Mouse (Mus musculus) forebrain, postnatal 0 days (tissue): ENCODE measurements around the gene Tmem62. TPM values are rescaled to one million over a fixed set of nuclear protein-coding genes. Genes with fewer than 3 reads are reported as not detected.

Experiments
- ATAC-seq: fragments of 200-750 bp; cut with Nextera tagmentation; 2 replicates; pipeline ENCODE4 v1.8.0; 2017; ENCODE audit warnings: mild to moderate bottlenecking, moderate library complexity
- DNase-seq: peaks from one replicate; pipeline ENCODE4 v3.0.0-alpha.2; 2015
- H3K27ac ChIP-seq: fragments of 300-500 bp; sonication (generic); 2 replicates; pipeline ENCODE4 v1.5.1; 2014; ENCODE audit warnings: low read depth, mild to moderate bottlenecking, antibody characterized with exemption, low read length, moderate library complexity, mixed read lengths
- H3K27me3 ChIP-seq: fragments of 300-500 bp; sonication (generic); 2 replicates; pipeline ENCODE4 v1.6.1; 2014; ENCODE audit warnings: mild to moderate bottlenecking, low read length, mixed read lengths; ENCODE audit not compliant: insufficient read depth
- H3K36me3 ChIP-seq: fragments of 300-500 bp; sonication (generic); 2 replicates; pipeline ENCODE4 v1.6.1; 2014; ENCODE audit warnings: mild to moderate bottlenecking, moderate library complexity; ENCODE audit not compliant: insufficient read depth
- H3K4me1 ChIP-seq: fragments of 300-500 bp; sonication (generic); 2 replicates; pipeline ENCODE4 v1.6.1; 2014; ENCODE audit warnings: antibody characterized with exemption; ENCODE audit not compliant: insufficient read depth
- H3K4me2 ChIP-seq: fragments of 300-500 bp; sonication (generic); 2 replicates; pipeline ENCODE4 v1.6.1; 2014; ENCODE audit warnings: low read depth, mild to moderate bottlenecking, moderate library complexity
- H3K4me3 ChIP-seq: fragments of 300-500 bp; sonication (generic); 2 replicates; pipeline ENCODE4 v1.5.1; 2014; ENCODE audit warnings: low read depth, low read length, mixed read lengths
- H3K9ac ChIP-seq: fragments of 300-500 bp; sonication (generic); 2 replicates; pipeline ENCODE4 v1.6.1; 2014; ENCODE audit warnings: mild to moderate bottlenecking
- H3K9me3 ChIP-seq: fragments of 300-500 bp; sonication (generic); 2 replicates; pipeline ENCODE4 v1.6.1; 2016; ENCODE audit warnings: low read length
- CTCF ChIP-seq: sonication (generic); IDR thresholded peaks from 2 replicates; pipeline ENCODE4 v1.5.1; 2016; ENCODE audit warnings: antibody characterized with exemption, control low read depth, low read depth
- WGBS: fragments of 180-500 bp; shearing (Covaris S2); extraction: QIAGEN DNeasy Blood & Tissue Kit; methylation state at CpG from one replicate; pipeline ENCODE4 v1.1.7; 2014; 5-methylcytosine and 5-hydroxymethylcytosine counted together
- polyA plus RNA-seq: library from polyadenylated mRNA; unstranded; fragments of >200 nt; fragmentation: Nextera tagmentation; extraction: Ambion mirVana; gene quantifications from 2 replicates; pipeline ENCODE4 v1.2.1, GENCODE M21; 2015
- total RNA-seq: library from RNA; depleted of rRNA; stranded (reverse); fragments of >200 nt; gene quantifications from 2 replicates; pipeline ENCODE4 v1.2.3, GENCODE M21; 2014

The Tmem62 gene
- total and polyA plus RNA-seq, 2 experiments from 2014 or later, result 11.6 to 16.3 TPM

- H3K4me1 ChIP-seq, result peaks cover 9% of the 10 kb centered on the region; the same call in 1 of the 2 replicates
- 13% methylated on average over 5 of the region's 5 CpGs for WGBS
- no peak for TF ChIP-seq CTCF
- H3K27me3 ChIP-seq, result no peaks in the 10 kb centered on the region
- no peaks in the 10 kb centered on the region for H3K9me3 ChIP-seq
- H3K36me3 ChIP-seq, result no peaks in the 10 kb centered on the region
- ATAC-seq (no peak), DNase-seq (no peak)
- H3K4me2 ChIP-seq, result no peak overlapping the region
- no peak overlapping the region for H3K9ac ChIP-seq
- H3K4me3 ChIP-seq, result no peak overlapping the region
- H3K27ac ChIP-seq, result no peak overlapping the region
These were observed 3.9 kb upstream of the Tmem62 start for GRCm38 (mm10) chr2:120972964-120973363.

GRCm38 (mm10) chr2:120976308-120976707 lies 509 bp upstream of the Tmem62 start:
- H3K9me3 ChIP-seq, result no peaks in the 10 kb centered on the region
- peak overlapping the region; percentile 68; the same call in 1 of the 2 replicates for H3K4me3 ChIP-seq
- H3K36me3 ChIP-seq, result 0 out of 2 replicates have a peak, but pooled peaks cover 9% of the 10 kb centered on the region
- no peak overlapping the region for H3K27ac ChIP-seq
- peak overlapping the region; percentile 63 for H3K4me2 ChIP-seq
- TF ChIP-seq CTCF, result peak; percentile 41
- H3K4me1 ChIP-seq, result 0 out of 2 replicates have a peak, but pooled peaks cover 2% of the 10 kb centered on the region
- 55% methylated on average over 4 of the region's 4 CpGs for WGBS
- DNase-seq, result peak; percentile 30
- H3K27me3 ChIP-seq, result no peaks in the 10 kb centered on the region
- ATAC-seq, result no peak
- H3K9ac ChIP-seq, result no peak overlapping the region

- ATAC-seq (no peak), DNase-seq (no peak)
- peak overlapping the region; percentile 63 for H3K4me2 ChIP-seq
- 79% methylated on average over 8 of the region's 8 CpGs for WGBS
- H3K4me3 ChIP-seq, result peak overlapping the region; percentile 68
- 0 out of 2 replicates have a peak, but pooled peaks cover 2% of the 10 kb centered on the region for H3K4me1 ChIP-seq
- no peaks in the 10 kb centered on the region for H3K27me3 ChIP-seq
- H3K27ac ChIP-seq, result peak overlapping the region; percentile 62
- TF ChIP-seq CTCF, result no peak
- 0 out of 2 replicates have a peak, but pooled peaks cover 13% of the 10 kb centered on the region for H3K36me3 ChIP-seq
- peak overlapping the region; percentile 82 for H3K9ac ChIP-seq
- no peaks in the 10 kb centered on the region for H3K9me3 ChIP-seq
These were observed 1.3 kb downstream of the Tmem62 start for GRCm38 (mm10) chr2:120977926-120978692.

GRCm38 (mm10) chr2:120978693-120979037 lies 1.8 kb downstream of the Tmem62 start:
- peak; percentile 15 for DNase-seq
- Histone ChIP-seq H3K9ac (no peak overlapping the region), H3K27ac (no peak overlapping the region), H3K4me2 (no peak overlapping the region), H3K27me3 (no peaks in the 10 kb centered on the region), H3K9me3 (no peaks in the 10 kb centered on the region), H3K4me1 (0 out of 2 replicates have a peak, but pooled peaks cover 2% of the 10 kb centered on the region), H3K36me3 (0 out of 2 replicates have a peak, but pooled peaks cover 13% of the 10 kb centered on the region), H3K4me3 (no peak overlapping the region)
- WGBS, result 37% methylated on average over 2 of the region's 2 CpGs
- ATAC-seq, result no peak
- peak; percentile 41 for TF ChIP-seq CTCF

- H3K4me1 ChIP-seq, result 0 out of 2 replicates have a peak, but pooled peaks cover 2% of the 10 kb centered on the region
- WGBS, result 83% methylated on average over 1 of the region's 1 CpGs
- no peak overlapping the region for H3K9ac ChIP-seq
- no peak for TF ChIP-seq CTCF
- H3K4me2 ChIP-seq, result no peak overlapping the region
- no peaks in the 10 kb centered on the region for H3K9me3 ChIP-seq
- H3K27me3 ChIP-seq, result no peaks in the 10 kb centered on the region
- H3K4me3 ChIP-seq, result no peak overlapping the region
- ATAC-seq (no peak), DNase-seq (no peak)
- 0 out of 2 replicates have a peak, but pooled peaks cover 13% of the 10 kb centered on the region for H3K36me3 ChIP-seq
- H3K27ac ChIP-seq, result no peak overlapping the region
These were observed 3.0 kb downstream of the Tmem62 start for GRCm38 (mm10) chr2:120979819-120980218.

GRCm38 (mm10) chr2:120980861-120981260 lies 4.0 kb downstream of the Tmem62 start:
- no peak for TF ChIP-seq CTCF
- no peak for ATAC-seq
- 77% methylated on average over 2 of the region's 2 CpGs for WGBS

GRCm38 (mm10) chr2:120983611-120984010 lies 6.8 kb downstream of the Tmem62 start:
- Histone ChIP-seq H3K36me3 (0 out of 2 replicates have a peak, but pooled peaks cover 21% of the 10 kb centered on the region), H3K4me3 (no peak overlapping the region), H3K9ac (no peak overlapping the region), H3K4me1 (no peaks in the 10 kb centered on the region), H3K4me2 (no peak overlapping the region), H3K27ac (no peak overlapping the region), H3K9me3 (no peaks in the 10 kb centered on the region), H3K27me3 (no peaks in the 10 kb centered on the region)
- ATAC-seq (no peak), DNase-seq (no peak)
- WGBS, result 5% methylated on average over 2 of the region's 2 CpGs
- no peak for TF ChIP-seq CTCF

More at GRCm38 (mm10) chr2:120980861-120981260, 4.0 kb downstream of the Tmem62 start:
- H3K4me3 ChIP-seq, result no peak overlapping the region
- H3K27ac ChIP-seq, result no peak overlapping the region
- H3K9me3 ChIP-seq, result no peaks in the 10 kb centered on the region
- 0 out of 2 replicates have a peak, but pooled peaks cover 2% of the 10 kb centered on the region for H3K4me1 ChIP-seq
- H3K27me3 ChIP-seq, result no peaks in the 10 kb centered on the region
- H3K4me2 ChIP-seq, result no peak overlapping the region
- no peak overlapping the region for H3K9ac ChIP-seq
- 0 out of 2 replicates have a peak, but pooled peaks cover 13% of the 10 kb centered on the region for H3K36me3 ChIP-seq
- no peak for DNase-seq
